Mouse (Mus musculus): ENCODE results near the gene Gm20388.
A peak's percentile ranks its signal among the peaks of the same experiment; 100 is the strongest.

The Gm20388 gene

DNA sequence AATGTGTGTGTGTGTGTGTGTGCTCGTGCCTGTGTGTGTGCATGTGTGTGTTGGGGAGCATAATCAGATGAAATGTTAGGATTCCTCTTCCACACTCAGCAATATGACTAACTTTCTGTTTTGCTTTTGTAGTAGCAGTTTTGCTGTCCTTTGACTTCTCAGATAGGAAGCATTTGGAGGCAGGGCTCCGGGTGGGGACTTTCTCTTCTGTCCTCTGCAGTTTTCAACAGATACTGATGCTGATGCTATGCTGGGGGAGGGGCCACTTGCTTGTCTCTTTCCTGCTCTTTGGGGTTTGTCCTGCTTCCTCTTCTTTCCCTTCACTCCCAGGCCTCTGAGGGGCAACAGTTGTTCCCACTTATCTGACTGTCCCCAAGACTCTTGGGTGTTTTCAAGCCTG, 4319.2 kb downstream of the Gm20388 start:
- no peak for DNase-seq (ENCODE audit: extremely low read depth, insufficient read length, low spot score)

DNA sequence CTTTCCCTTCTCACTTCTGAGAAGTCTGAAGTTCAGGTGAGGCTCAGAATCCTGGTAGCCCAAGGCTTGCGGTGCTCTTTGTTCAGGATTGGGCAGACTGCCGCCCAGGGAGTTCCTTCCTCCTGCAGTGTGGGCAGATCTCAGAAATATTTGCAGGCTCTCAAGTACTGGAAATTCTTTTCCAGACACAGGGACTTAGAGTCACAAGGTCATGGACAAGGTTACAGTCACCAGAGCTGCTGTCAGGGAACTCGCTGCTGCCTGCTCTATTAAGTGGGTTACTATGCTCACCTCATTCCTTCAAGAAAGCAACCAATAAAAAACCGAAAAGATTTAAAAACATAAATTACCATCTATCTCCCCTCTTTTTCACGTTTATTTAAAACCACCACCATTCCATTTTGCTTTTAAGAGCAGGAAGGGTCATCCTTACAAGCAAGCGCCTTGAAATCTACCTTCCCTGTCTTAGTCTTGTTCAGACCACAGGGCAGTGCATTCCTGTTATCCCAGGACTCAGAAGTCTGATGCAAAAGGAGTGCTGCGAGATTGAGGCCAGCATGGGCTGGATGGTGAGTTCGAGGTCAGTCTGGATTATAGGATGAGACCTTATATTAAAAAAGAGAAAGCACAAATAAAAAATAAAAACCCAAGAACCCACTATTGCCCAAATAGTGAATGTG, 4320.0 kb downstream of the Gm20388 start:
- DNase-seq (ENCODE audit: extremely low read depth, insufficient read length, low spot score) = no peak

DNA sequence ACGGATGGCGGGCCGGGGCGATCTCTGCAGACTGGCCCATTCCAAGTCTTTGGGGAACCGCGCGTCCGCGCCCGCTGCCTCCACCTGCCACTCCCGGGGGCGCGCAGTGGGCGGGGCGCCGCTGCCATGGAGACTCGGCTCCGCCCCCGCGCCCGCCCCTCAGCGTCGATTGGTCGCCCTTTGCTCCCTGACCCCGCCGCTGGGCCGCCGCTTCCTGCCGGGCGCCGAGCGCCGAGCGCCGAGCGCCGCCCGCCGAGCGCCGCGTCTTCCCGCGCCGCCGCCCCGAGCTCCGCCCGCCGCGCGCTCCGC, 4320.5 kb downstream of the Gm20388 start, which contains the start of gene Galnt2:
Gene Galnt2, plus strand, starts transcription at position 216 of the 309 bp plus-strand sequence.
- peak; percentile 84 for DNase-seq (ENCODE audit: extremely low read depth, insufficient read length, low spot score)

DNA sequence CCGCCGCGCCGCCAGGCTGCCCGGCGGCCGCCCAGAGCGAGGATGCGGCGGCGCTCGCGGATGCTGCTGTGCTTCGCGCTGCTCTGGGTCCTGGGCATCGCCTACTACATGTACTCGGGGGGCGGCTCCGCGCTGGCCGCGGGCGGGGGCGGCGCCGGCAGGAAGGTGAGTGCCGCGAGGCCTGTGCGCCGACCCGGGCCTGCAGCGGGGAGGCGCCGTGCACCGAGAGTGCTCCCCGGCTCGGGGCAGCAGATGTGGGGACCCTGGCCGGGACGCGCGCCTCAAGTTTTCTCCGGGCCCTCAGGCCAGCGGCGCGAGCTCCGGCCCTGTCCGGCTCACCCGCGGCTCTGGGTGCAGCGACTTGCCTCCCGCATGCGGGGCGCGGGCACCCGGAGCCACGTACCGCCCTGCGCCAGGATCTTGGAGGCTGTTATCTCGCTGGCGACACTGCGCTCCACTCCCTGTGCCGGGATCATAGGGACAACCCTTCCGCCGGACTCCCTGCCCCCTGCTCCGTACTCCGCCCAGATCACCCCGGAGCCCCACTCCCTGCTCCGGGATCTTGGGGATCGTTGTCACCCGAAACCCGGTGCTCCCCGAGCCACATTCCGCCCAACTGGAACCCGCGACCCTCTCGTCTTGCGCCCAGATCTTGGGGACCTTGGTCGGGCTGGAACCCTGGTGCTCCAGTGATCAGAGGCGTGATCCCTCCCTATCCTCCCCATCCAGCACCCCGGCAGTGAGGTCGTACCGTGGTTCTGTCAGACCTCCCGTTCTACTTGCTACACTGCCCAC, 4321.0 kb downstream of the Gm20388 start:
- peak; percentile 68 for DNase-seq (ENCODE audit: extremely low read depth, insufficient read length, low spot score)

DNA sequence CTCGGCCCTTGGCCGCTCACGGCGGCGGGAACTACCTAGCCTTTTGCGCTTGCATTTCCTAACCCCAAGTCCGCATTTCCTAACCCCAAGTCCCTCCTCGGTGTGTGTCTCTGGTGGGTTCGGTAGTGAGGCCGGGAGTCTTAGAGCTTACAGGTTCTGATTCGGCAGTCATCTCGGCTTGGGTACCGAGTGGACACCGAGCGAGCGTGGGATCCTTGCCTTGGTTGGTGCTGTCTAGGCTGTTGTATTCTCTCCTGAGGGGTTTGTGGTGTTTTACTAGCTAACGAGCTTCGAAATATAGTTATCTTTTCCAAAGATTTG, 4321.6 kb downstream of the Gm20388 start:
- no peak for DNase-seq (ENCODE audit: extremely low read depth, insufficient read length, low spot score)

DNA sequence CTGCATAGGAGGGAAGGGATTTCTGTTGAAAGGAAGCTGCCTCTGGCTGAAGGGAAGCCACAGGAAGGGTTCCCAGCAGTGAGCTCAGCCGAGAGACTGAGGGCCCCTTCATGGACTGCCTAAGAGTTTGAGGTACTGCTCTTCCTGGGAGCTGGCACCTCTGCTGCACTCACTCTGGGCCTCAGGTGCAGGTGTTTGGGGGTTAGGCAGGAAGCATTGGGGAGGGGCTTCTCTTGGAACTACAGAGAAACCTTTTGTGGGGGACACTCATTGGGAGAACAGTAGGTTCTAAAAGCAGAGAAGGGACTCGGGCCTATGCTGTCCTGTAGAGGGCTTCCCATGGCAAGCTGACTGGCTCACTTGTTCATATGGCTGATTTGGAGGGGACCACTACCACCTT, 4323.9 kb downstream of the Gm20388 start:
- no peak for DNase-seq (ENCODE audit: extremely low read depth, insufficient read length, low spot score)

DNA sequence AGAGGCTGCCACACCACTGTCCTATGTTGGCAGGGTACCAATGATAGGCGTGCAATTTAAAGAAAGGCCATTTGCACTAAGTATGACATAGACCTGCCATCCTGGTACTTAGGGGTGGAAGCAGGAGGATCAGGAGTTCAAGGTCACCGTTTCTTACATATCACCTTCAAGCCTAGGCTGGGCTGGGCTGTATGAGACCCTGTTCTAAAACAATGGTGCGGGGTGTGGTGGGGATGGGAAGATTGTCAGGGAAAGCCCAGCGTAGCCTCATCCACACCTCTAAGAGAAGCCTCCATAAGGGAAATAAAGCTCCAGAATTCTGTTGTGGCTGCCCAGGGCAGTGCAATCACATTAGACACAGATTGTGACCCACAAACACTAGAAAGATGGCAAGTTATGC, 4324.9 kb downstream of the Gm20388 start:
- DNase-seq (ENCODE audit: extremely low read depth, insufficient read length, low spot score) = no peak

DNA sequence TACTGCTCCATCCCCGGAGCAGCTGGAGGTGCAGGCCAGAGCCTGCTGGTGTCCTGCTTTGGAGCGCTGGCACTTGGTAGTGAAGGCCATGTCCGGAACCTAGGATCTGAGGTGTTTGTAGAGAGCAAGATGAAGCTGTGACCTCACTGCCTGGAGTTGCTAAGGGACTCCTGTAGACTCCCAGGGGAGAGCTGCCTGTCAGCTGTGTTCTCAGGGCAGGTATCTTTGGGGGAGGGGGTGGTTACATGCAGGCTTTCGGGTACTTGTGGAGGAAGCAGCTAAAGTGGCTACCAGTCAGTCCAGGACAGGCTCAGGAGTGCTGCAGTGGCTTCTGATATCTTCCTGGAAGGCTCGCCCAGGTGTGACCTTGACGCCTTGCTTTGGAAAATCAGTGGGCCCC, 4328.7 kb downstream of the Gm20388 start:
- no peak for DNase-seq (ENCODE audit: extremely low read depth, insufficient read length, low spot score)

DNA sequence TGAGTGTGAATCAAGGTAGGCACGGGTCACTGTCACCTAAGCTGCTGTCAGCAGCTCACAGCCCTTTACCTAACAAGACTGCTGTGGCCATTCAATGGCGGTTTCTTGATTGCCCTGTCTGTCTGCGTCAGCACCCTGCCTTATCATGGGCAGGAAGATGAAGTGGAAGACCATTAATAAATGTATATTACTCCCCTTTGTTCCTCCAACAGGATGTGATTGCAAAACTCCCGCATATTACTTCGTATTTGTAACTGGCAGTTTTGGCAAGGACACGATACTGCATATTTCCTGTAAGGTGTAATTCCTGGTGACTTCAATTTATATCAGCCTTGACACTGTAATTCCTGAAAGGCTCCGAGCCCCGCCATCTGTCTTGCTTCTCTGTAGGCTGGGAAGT, 4330.3 kb downstream of the Gm20388 start:
- DNase-seq (ENCODE audit: extremely low read depth, insufficient read length, low spot score) = no peak

DNA sequence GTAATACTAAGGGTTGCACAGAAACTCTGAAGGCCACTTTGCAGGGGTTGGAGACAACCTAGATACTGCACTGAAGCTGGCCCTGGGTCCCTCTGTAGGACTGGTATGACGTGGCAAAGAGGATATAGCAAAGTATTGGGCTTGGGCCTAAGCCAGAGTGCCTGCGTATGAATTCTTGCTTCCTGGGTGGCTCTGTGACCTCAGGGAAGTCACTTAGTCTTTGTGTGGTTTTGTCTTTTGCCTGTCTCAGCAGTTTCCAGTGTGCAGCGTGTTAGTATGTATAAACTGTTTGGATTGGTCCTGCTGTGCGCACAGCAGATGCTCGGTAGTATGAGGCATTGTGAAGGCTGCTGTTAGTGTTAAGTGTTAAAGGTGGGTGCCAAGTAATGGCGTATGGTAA, 4331.6 kb downstream of the Gm20388 start:
- no peak for DNase-seq (ENCODE audit: extremely low read depth, insufficient read length, low spot score)

DNA sequence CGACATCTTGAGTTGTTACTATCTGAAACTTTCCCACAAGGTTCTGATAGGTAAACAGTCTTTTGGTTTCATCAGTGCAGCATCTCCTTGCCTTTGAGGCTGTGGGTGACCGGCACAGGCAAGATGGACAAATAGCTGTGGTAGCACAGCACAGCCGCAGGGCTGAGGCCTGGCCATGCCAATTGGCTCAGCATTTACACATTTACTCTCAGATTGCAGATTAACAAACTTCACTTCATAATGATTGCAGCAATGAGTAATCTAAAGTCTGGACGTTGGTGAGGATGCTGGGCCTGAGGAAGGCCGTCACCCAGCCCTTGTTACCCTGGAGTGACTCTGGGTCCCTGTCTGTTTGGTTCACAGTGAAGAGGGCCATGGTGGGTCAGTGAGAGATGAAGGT, 4332.3 kb downstream of the Gm20388 start:
- no peak for DNase-seq (ENCODE audit: extremely low read depth, insufficient read length, low spot score)

DNA sequence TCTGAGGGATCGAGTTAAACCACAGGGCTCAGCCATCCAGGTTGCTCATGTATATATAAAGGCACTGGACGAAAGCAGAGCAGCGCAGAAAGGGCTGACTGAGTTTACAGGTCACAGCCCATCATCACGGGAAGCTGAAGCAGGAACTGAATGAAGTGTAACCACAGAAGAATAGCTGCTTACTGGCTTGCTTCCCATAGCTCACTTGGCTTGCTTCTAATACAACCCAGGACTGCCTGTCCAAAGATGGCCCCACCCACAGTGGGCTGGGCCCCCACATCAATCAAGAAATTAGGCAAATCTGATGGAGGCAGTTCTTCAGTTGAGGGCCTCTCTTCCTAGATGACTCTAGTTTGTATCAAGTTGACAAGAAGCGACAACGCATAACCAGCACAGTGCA, 4336.9 kb downstream of the Gm20388 start:
- no peak for DNase-seq (ENCODE audit: extremely low read depth, insufficient read length, low spot score)

DNA sequence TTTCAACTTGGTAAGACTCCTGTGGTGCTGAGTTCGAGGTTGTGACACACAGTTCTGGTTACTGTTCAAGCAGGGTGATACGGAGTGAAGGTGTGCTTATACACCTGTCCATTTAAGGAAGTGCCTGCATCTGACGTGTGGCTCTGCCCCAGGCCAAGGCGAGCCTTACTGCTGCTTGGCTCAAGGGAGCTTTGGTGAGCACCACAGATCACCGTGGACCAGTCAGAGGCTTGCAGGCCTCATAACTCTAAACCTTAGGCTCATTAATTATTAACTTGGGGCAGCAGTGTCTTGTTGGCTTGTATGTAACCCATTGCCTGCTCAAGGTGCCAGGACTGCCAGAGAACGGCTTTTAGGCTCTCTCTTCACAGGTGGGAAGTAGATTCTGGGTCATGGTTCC, 4338.0 kb downstream of the Gm20388 start:
- DNase-seq (ENCODE audit: extremely low read depth, insufficient read length, low spot score) = no peak

DNA sequence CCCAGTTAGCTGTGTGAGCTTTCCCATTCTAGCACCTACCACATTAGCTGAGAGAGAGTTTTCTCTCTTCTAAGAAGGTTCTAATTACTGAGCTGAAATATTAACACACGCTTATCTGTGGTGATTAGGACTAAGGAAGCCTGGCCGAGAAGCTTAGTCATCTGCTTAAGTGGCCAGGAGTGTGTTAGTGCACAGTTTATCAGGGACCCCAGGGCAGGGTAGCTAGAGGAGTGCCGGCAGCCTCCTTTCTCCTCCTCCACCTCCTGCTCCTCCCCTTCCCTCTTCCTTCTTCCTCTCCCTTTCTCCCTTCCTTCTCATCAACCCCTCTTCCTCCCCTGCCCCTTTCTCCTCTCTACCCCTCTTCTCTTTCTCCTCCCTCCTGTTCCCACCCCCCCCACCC, 4339.6 kb downstream of the Gm20388 start:
- DNase-seq (ENCODE audit: extremely low read depth, insufficient read length, low spot score) = no peak

DNA sequence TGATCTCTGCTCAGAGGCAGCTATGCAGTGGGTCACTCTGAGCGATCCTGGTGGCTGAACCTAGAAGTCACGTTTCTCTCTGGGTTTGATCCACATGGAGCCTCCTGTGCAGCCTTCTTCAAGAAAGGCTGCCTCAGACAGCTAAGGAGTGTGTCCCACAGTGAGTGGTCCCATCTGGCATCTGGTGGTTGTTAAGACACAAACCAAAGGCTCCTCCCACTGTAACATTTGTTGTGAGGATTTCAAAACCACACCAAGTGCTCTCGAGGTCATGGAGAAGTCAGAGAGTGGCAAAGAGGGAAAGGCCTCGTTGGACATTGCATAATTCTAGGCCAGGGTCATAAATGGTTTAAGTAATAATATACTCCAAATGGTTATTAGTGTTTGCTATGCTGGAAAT, 4340.1 kb downstream of the Gm20388 start:
- DNase-seq (ENCODE audit: extremely low read depth, insufficient read length, low spot score) = no peak

DNA sequence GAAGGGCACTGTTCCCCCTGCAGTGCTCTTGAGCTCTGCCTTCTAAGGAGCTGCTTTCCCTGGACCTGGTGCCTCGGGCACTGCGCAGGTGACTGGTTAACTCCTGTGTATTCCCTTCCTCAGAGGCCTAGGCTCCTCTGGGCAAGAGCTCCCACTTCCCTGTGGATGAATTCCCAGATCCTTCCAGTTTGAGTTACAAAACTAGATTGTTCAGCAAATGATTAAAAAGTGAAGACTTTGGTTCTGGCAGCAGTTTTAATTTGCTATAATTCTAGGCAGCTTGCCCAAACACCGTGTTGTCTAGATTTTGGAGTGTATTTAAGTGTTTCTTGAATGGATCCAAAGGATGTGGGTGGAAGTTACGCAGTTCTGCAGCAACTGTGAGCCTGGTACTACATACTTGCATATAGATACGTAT, 4341.9 kb downstream of the Gm20388 start:
- DNase-seq (ENCODE audit: extremely low read depth, insufficient read length, low spot score) = no peak

DNA sequence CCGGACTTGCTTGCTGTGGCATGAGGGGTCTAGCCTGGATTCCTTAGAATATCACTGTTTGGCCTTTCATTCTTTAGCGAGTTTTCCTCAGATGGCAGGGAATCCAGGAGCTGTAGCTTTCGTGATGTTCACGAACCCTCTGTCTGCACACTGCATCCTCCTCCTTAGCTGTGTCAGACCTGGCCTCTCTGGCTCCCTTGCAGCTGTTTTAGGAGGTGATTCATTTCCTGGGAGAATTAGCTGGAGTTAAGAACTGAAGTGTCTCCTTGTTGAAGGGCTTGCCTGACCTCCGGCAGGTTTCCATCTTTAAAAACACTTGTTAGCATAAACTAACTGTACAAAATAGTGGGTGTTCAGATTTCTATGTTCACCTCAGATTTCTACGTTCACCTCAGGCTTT, 4343.3 kb downstream of the Gm20388 start:
- peak; percentile 45 for DNase-seq (ENCODE audit: extremely low read depth, insufficient read length, low spot score)

DNA sequence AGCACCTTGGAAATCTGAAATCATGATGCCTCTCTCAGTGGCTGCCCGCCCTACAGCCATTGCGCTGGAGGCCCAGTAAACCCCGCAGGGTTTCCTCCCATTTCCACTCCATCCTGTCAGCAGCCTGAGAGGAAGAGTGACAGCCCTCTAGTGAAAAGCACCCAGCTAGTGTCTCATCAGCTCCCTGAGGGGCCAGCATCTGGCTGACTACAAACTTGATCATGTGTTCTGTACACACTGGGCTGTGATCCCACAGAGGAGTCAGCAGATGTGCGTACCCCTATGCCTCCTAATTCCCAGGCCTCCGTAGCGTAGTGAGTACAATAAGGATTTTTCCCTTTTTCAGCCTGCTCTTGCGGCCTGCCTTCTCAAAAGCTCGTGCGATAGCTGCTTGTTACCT, 4346.2 kb downstream of the Gm20388 start:
- DNase-seq (ENCODE audit: extremely low read depth, insufficient read length, low spot score) = no peak

DNA sequence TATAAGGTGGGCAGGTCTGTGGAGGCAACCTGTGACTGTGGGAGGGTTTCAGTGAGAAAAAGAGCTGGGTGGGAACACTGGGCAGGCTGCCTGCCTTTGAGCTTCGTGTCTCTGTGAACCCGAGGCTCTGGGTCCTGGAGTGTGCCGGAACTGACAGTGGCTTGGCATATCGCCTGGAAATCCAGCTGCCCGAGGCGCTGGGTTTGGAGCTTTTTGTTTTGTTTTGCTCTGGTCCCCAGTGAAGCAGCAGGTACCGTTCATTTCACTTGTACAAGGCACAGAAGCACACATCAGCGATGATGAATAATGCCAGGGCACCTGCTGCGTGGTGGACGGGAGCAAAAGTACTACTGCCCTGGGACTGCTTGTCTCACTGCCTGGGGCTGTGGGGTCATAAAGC, 4346.7 kb downstream of the Gm20388 start:
- DNase-seq (ENCODE audit: extremely low read depth, insufficient read length, low spot score) = peak; percentile 71

DNA sequence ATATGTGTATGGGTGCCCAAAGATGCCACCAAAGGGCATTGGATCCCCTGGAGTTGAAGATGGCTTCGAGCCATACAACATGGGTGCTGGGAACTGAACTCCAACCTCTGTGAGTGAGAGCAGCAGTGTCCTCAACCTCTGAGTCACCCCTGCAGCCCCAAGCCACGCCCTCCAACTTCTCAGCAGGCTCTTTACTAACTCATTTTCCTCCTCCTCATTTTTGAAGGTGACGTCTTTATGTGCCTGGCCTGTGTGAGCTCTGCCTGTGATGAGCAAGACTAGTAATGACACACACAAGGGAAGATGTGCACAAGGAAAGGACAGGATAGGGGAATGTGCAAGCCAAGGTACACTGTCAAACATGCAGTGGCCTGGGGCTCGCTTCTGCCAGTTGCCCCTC, 4348.5 kb downstream of the Gm20388 start:
- peak; percentile 58 for DNase-seq (ENCODE audit: extremely low read depth, insufficient read length, low spot score)

DNA sequence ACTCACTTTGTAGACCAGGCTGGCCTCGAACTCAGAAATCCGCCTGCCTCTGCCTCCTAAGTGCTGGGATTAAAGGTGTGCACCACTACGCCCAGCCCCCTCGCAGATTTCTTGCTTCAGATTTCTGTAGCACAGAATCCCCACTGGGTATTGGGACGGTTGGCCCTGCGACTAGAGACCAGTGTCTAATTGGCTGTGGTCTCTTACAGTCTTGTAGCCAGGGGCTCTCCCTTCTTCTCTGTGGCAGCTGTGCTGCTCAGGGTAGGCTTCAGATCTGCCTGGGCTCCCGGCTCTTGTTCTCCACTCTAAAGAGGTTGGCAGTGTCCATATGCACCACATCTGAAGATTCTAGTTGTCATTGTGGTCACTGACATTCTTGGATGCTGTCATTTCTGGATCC, 4349.3 kb downstream of the Gm20388 start:
- DNase-seq (ENCODE audit: extremely low read depth, insufficient read length, low spot score) = no peak

DNA sequence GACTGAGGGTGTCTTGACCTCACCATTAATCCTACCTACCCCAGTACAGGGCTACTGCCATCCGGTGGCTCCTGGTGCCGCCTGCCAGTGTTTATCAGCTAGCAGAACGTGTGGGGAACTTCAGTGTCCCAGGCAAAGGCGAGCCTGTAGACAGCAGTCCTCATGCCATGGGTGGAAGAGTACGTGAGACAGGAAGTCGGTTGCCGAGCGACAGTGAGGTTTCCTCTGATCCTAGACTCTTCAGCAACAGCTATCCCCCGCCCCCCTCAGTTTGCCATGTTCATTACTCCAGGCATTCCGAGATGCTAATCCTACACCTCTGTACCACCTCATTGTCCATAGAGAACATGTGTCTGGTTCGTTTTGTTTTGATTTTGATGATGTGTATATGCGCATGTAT, 4349.7 kb downstream of the Gm20388 start:
- no peak for DNase-seq (ENCODE audit: extremely low read depth, insufficient read length, low spot score)

DNA sequence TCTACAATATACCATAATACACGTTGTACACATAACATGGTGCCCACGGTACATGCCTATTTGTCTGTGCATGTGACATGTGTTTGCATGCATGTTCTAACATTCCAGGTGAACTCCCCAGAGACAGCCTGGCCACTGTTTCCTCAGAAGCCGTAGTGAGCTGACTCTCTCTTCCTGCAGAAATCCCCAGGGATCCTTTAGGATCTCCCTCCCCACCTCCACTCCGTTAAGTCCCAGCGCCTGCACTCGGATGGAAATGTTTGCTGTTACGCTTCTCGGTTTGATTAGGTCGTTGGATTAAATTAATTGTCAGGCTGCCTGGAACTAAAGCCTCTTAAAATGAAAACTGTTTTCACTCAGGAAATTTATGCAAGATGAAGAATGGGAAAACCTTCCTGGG, 4352.4 kb downstream of the Gm20388 start:
- DNase-seq (ENCODE audit: extremely low read depth, insufficient read length, low spot score) = no peak

Data from 3134 (cell line).